Comparison of ENCODE assay signal across 7 mouse cellular contexts in genomic region chr10:56373021-56373720, GRCm38 (mm10). TPM values are rescaled to one million over a fixed set of nuclear protein-coding genes. Genes with fewer than 3 reads are reported as not detected.
DNase-seq lines count a peak whose midpoint lies in the region; ATAC-seq and TF ChIP-seq lines count a peak whose summit lies in the region.

No protein-coding gene starts in this region.

- 0 out of 2 replicates have a peak overlapping the region, but pooled peaks have one; percentile 31 for H3K4me2 ChIP-seq in lung, embryonic 14.5 days
- H3K4me2 ChIP-seq in hindbrain, embryonic 15.5 days = peak overlapping the region; percentile 38
- peak overlapping the region; percentile 40 for H3K4me2 ChIP-seq in neural tube, embryonic 12.5 days (replicated peaks)

- H3K4me1 ChIP-seq in lung, embryonic 14.5 days (ENCODE audit: insufficient read depth) = peaks cover 3% of the 10 kb centered on the region; the same call in 1 of the 2 replicates
- peaks cover 25% of the 10 kb centered on the region for H3K4me1 ChIP-seq in embryonic facial prominence, embryonic 10.5 days
- H3K4me1 ChIP-seq in hindbrain, embryonic 15.5 days (replicated peaks) = peaks cover 14% of the 10 kb centered on the region
- H3K4me1 ChIP-seq in neural tube, embryonic 12.5 days = no peaks in the 10 kb centered on the region; the same call in 1 of the 2 replicates

- peak; percentile 79 for DNase-seq in lung, embryonic 14.5 days
- DNase-seq in lung, postnatal 14 days = no peak
- DNase-seq in embryonic facial prominence, embryonic 10.5 days (ENCODE audit: low spot score) = no peak
- no peak for DNase-seq in spleen, adult 12 weeks (ENCODE audit: low spot score)
- DNase-seq in frontal cortex, postnatal 25 days (ENCODE audit: low spot score in 2 of 2) = no peak

- ATAC-seq in lung, embryonic 14.5 days (ENCODE audit: insufficient read depth) = no peak
- ATAC-seq in hindbrain, embryonic 15.5 days (ENCODE audit: low FRiP score, low read depth) = peak; percentile 82
- no peak for ATAC-seq in neural tube, embryonic 12.5 days (ENCODE audit: low FRiP score, low read depth)

- H3K4me3 ChIP-seq in lung, embryonic 14.5 days (ENCODE audit: low read depth, low read length) = no peak overlapping the region
- H3K4me3 ChIP-seq in embryonic facial prominence, embryonic 10.5 days = peak overlapping the region; percentile 8; the same call in 1 of the 2 replicates
- no peak overlapping the region for H3K4me3 ChIP-seq in hindbrain, embryonic 15.5 days
- H3K4me3 ChIP-seq in neural tube, embryonic 12.5 days = no peak overlapping the region

- no peak overlapping the region for H3K9ac ChIP-seq in lung, embryonic 14.5 days
- H3K9ac ChIP-seq in hindbrain, embryonic 15.5 days = peak overlapping the region; percentile 20; the same call in 1 of the 2 replicates
- H3K9ac ChIP-seq in neural tube, embryonic 12.5 days = no peak overlapping the region

- peak; percentile 63 for TF ChIP-seq CTCF in lung, embryonic 14.5 days (IDR thresholded peaks at IDR 0.05; ENCODE audit: low read depth)

- 13% methylated on average over 8 of the region's 8 CpGs for WGBS in lung, embryonic 14.5 days
- 21% methylated on average over 8 of the region's 8 CpGs for WGBS in embryonic facial prominence, embryonic 10.5 days
- WGBS in hindbrain, embryonic 15.5 days = 29% methylated on average over 8 of the region's 8 CpGs
- 22% methylated on average over 8 of the region's 8 CpGs for WGBS in neural tube, embryonic 12.5 days

- H3K36me3 ChIP-seq in lung, embryonic 14.5 days (ENCODE audit: insufficient read depth) = no peaks in the 10 kb centered on the region
- no peaks in the 10 kb centered on the region for H3K36me3 ChIP-seq in embryonic facial prominence, embryonic 10.5 days (replicated peaks)
- no peaks in the 10 kb centered on the region for H3K36me3 ChIP-seq in hindbrain, embryonic 15.5 days
- H3K36me3 ChIP-seq in neural tube, embryonic 12.5 days = no peaks in the 10 kb centered on the region

- no peak overlapping the region for H3K27ac ChIP-seq in lung, embryonic 14.5 days (ENCODE audit: low read depth)
- H3K27ac ChIP-seq in embryonic facial prominence, embryonic 10.5 days (replicated peaks) = peak overlapping the region; percentile 44; the same call in 1 of the 2 replicates
- no peak overlapping the region for H3K27ac ChIP-seq in hindbrain, embryonic 15.5 days (replicated peaks)
- H3K27ac ChIP-seq in neural tube, embryonic 12.5 days = no peak overlapping the region

- H3K27me3 ChIP-seq in lung, embryonic 14.5 days (ENCODE audit: insufficient read depth, low read length) = no peaks in the 10 kb centered on the region
- H3K27me3 ChIP-seq in embryonic facial prominence, embryonic 10.5 days (replicated peaks; ENCODE audit: low read depth, poor library complexity, severe bottlenecking) = no peaks in the 10 kb centered on the region
- peaks cover 15% of the 10 kb centered on the region for H3K27me3 ChIP-seq in hindbrain, embryonic 15.5 days
- no peaks in the 10 kb centered on the region for H3K27me3 ChIP-seq in neural tube, embryonic 12.5 days (replicated peaks)

- no peaks in the 10 kb centered on the region for H3K9me3 ChIP-seq in lung, embryonic 14.5 days (ENCODE audit: low read depth, low read length)
- no peaks in the 10 kb centered on the region for H3K9me3 ChIP-seq in embryonic facial prominence, embryonic 10.5 days
- no peaks in the 10 kb centered on the region for H3K9me3 ChIP-seq in hindbrain, embryonic 15.5 days
- no peaks in the 10 kb centered on the region for H3K9me3 ChIP-seq in neural tube, embryonic 12.5 days

RNA-seq across cellular contexts. Expression of gene Gja1, which starts 4.0 kb away (rescaled TPM):
- polyA plus RNA-seq in lung, embryonic 14.5 days (2014; fragmentation: Nextera tagmentation; extraction: Ambion mirVana) = 114 and 118 TPM in 2 replicates
- 253 and 259 TPM in 2 replicates for polyA plus RNA-seq in embryonic facial prominence, embryonic 10.5 days (2016; fragmentation: Nextera tagmentation; extraction: Ambion mirVana)
- polyA plus RNA-seq in hindbrain, embryonic 15.5 days (2015; fragmentation: Nextera tagmentation; extraction: Ambion mirVana) = 103 and 128 TPM in 2 replicates
- 128 and 132 TPM in 2 replicates for polyA plus RNA-seq in neural tube, embryonic 12.5 days (2016; fragmentation: Nextera tagmentation; extraction: Ambion mirVana)
